Mouse (Mus musculus): Measurements from ENCODE around the gene Il10rb. TPM values are rescaled to one million over a fixed set of nuclear protein-coding genes. Genes with fewer than 3 reads are reported as not detected.

Gene Il10rb
- polyA plus RNA-seq, 1 experiment from 2014 or later: 52.3 TPM

GRCm38 (mm10) chr16:91378991-91379390 is 27.0 kb upstream of the Il10rb start:
- no peaks in the 10 kb centered on the region for H3K27me3 ChIP-seq (ENCODE audit: control insufficient read depth, insufficient read depth, low read length)
- peak overlapping the region; percentile 25; the same call in 1 of the 2 replicates for H3K9ac ChIP-seq (ENCODE audit: low read length)
- H3K9me3 ChIP-seq (replicated peaks; ENCODE audit: control insufficient read depth, low read length): no peaks in the 10 kb centered on the region
- H3K4me3 ChIP-seq (replicated peaks; ENCODE audit: low read length): no peak overlapping the region
- H3K4me1 ChIP-seq (ENCODE audit: control insufficient read depth, insufficient read depth, low read length): peaks cover 13% of the 10 kb centered on the region
- 28% methylated on average over 9 of the region's 9 CpGs for WGBS
- 0 out of 2 replicates have a peak, but pooled peaks cover 2% of the 10 kb centered on the region for H3K36me3 ChIP-seq (ENCODE audit: control insufficient read depth, insufficient read depth, low read length)
- 0 out of 2 replicates have a peak overlapping the region, but pooled peaks have one; percentile 11 for H3K4me2 ChIP-seq (ENCODE audit: low read depth, low read length)
- peak overlapping the region; percentile 62 for H3K27ac ChIP-seq (ENCODE audit: low read length)
- ATAC-seq (ENCODE audit: insufficient read depth, low FRiP score): peak; percentile 49; the same call in 1 of the 2 replicates

GRCm38 (mm10) chr16:91379412-91379811 is 26.6 kb upstream of the Il10rb start:
- H3K9ac ChIP-seq (ENCODE audit: low read length): peak overlapping the region; percentile 25; the same call in 1 of the 2 replicates
- H3K9me3 ChIP-seq (replicated peaks; ENCODE audit: control insufficient read depth, low read length): no peaks in the 10 kb centered on the region
- H3K27ac ChIP-seq (ENCODE audit: low read length): peak overlapping the region; percentile 62
- 0 out of 2 replicates have a peak, but pooled peaks have one; percentile 12 for ATAC-seq (ENCODE audit: insufficient read depth, low FRiP score)
- H3K4me3 ChIP-seq (replicated peaks; ENCODE audit: low read length): no peak overlapping the region
- H3K4me1 ChIP-seq (ENCODE audit: control insufficient read depth, insufficient read depth, low read length): peaks cover 13% of the 10 kb centered on the region
- H3K27me3 ChIP-seq (ENCODE audit: control insufficient read depth, insufficient read depth, low read length): no peaks in the 10 kb centered on the region
- H3K4me2 ChIP-seq (ENCODE audit: low read depth, low read length): no peak overlapping the region
- 45% methylated on average over 3 of the region's 3 CpGs for WGBS
- H3K36me3 ChIP-seq (ENCODE audit: control insufficient read depth, insufficient read depth, low read length): 0 out of 2 replicates have a peak, but pooled peaks cover 4% of the 10 kb centered on the region

GRCm38 (mm10) chr16:91380151-91380550 is 25.8 kb upstream of the Il10rb start:
- ATAC-seq (ENCODE audit: insufficient read depth, low FRiP score): no peak; the same call in 1 of the 2 replicates
- 67% methylated on average over 5 of the region's 5 CpGs for WGBS

GRCm38 (mm10) chr16:91381606-91382005 is 24.4 kb upstream of the Il10rb start:
- H3K27ac ChIP-seq (ENCODE audit: low read length): no peak overlapping the region
- H3K4me1 ChIP-seq (ENCODE audit: control insufficient read depth, insufficient read depth, low read length): peaks cover 13% of the 10 kb centered on the region
- no peak overlapping the region for H3K4me2 ChIP-seq (ENCODE audit: low read depth, low read length)
- 77% methylated on average over 4 of the region's 4 CpGs for WGBS
- H3K9me3 ChIP-seq (replicated peaks; ENCODE audit: control insufficient read depth, low read length): no peaks in the 10 kb centered on the region
- H3K4me3 ChIP-seq (replicated peaks; ENCODE audit: low read length): no peak overlapping the region
- peaks cover 7% of the 10 kb centered on the region; the same call in 1 of the 2 replicates for H3K36me3 ChIP-seq (ENCODE audit: control insufficient read depth, insufficient read depth, low read length)
- no peak overlapping the region for H3K9ac ChIP-seq (ENCODE audit: low read length)
- no peaks in the 10 kb centered on the region for H3K27me3 ChIP-seq (ENCODE audit: control insufficient read depth, insufficient read depth, low read length)
- ATAC-seq (ENCODE audit: insufficient read depth, low FRiP score): no peak

More at GRCm38 (mm10) chr16:91380151-91380550, 25.8 kb upstream of the Il10rb start:
- H3K9me3 ChIP-seq (replicated peaks; ENCODE audit: control insufficient read depth, low read length): no peaks in the 10 kb centered on the region
- no peak overlapping the region for H3K27ac ChIP-seq (ENCODE audit: low read length)
- peaks cover 13% of the 10 kb centered on the region for H3K4me1 ChIP-seq (ENCODE audit: control insufficient read depth, insufficient read depth, low read length)
- H3K4me2 ChIP-seq (ENCODE audit: low read depth, low read length): no peak overlapping the region
- 0 out of 2 replicates have a peak, but pooled peaks cover 4% of the 10 kb centered on the region for H3K36me3 ChIP-seq (ENCODE audit: control insufficient read depth, insufficient read depth, low read length)
- H3K9ac ChIP-seq (ENCODE audit: low read length): no peak overlapping the region
- H3K4me3 ChIP-seq (replicated peaks; ENCODE audit: low read length): no peak overlapping the region
- no peaks in the 10 kb centered on the region for H3K27me3 ChIP-seq (ENCODE audit: control insufficient read depth, insufficient read depth, low read length)

- Histone ChIP-seq H3K4me1 (ENCODE audit: control insufficient read depth, insufficient read depth, low read length) (peaks cover 13% of the 10 kb centered on the region), H3K9ac (ENCODE audit: low read length) (no peak overlapping the region), H3K27ac (ENCODE audit: low read length) (no peak overlapping the region), H3K9me3 (replicated peaks; ENCODE audit: control insufficient read depth, low read length) (no peaks in the 10 kb centered on the region), H3K4me2 (ENCODE audit: low read depth, low read length) (no peak overlapping the region), H3K27me3 (ENCODE audit: control insufficient read depth, insufficient read depth, low read length) (no peaks in the 10 kb centered on the region), H3K4me3 (replicated peaks; ENCODE audit: low read length) (no peak overlapping the region), H3K36me3 (ENCODE audit: control insufficient read depth, insufficient read depth, low read length) (peaks cover 7% of the 10 kb centered on the region; the same call in 1 of the 2 replicates)
- 85% methylated on average over 9 of the region's 9 CpGs for WGBS
- no peak for ATAC-seq (ENCODE audit: insufficient read depth, low FRiP score)
These were observed 23.6 kb upstream of the Il10rb start for GRCm38 (mm10) chr16:91382261-91382790.

GRCm38 (mm10) chr16:91384221-91384620 is 21.7 kb upstream of the Il10rb start:
- H3K9me3 ChIP-seq (replicated peaks; ENCODE audit: control insufficient read depth, low read length): no peaks in the 10 kb centered on the region
- peaks cover under 1% of the 10 kb centered on the region; the same call in 1 of the 2 replicates for H3K4me1 ChIP-seq (ENCODE audit: control insufficient read depth, insufficient read depth, low read length)
- 73% methylated on average over 4 of the region's 4 CpGs for WGBS
- H3K27me3 ChIP-seq (ENCODE audit: control insufficient read depth, insufficient read depth, low read length): no peaks in the 10 kb centered on the region
- no peak overlapping the region for H3K4me3 ChIP-seq (replicated peaks; ENCODE audit: low read length)
- no peak overlapping the region for H3K9ac ChIP-seq (ENCODE audit: low read length)
- peaks cover 11% of the 10 kb centered on the region for H3K36me3 ChIP-seq (ENCODE audit: control insufficient read depth, insufficient read depth, low read length)
- ATAC-seq (ENCODE audit: insufficient read depth, low FRiP score): no peak
- no peak overlapping the region for H3K27ac ChIP-seq (ENCODE audit: low read length)
- H3K4me2 ChIP-seq (ENCODE audit: low read depth, low read length): no peak overlapping the region

GRCm38 (mm10) chr16:91385621-91386020 is 20.3 kb upstream of the Il10rb start:
- peaks cover 12% of the 10 kb centered on the region for H3K36me3 ChIP-seq (ENCODE audit: control insufficient read depth, insufficient read depth, low read length)
- WGBS: 58% methylated on average over 10 of the region's 10 CpGs
- no peak overlapping the region for H3K4me3 ChIP-seq (replicated peaks; ENCODE audit: low read length)
- no peaks in the 10 kb centered on the region for H3K4me1 ChIP-seq (ENCODE audit: control insufficient read depth, insufficient read depth, low read length)
- no peaks in the 10 kb centered on the region for H3K9me3 ChIP-seq (replicated peaks; ENCODE audit: control insufficient read depth, low read length)
- no peak for ATAC-seq (ENCODE audit: insufficient read depth, low FRiP score)
- H3K9ac ChIP-seq (ENCODE audit: low read length): no peak overlapping the region
- no peak overlapping the region for H3K4me2 ChIP-seq (ENCODE audit: low read depth, low read length)
- no peak overlapping the region; the same call in 1 of the 2 replicates for H3K27ac ChIP-seq (ENCODE audit: low read length)
- no peaks in the 10 kb centered on the region for H3K27me3 ChIP-seq (ENCODE audit: control insufficient read depth, insufficient read depth, low read length)

GRCm38 (mm10) chr16:91386419-91387120 is 19.4 kb upstream of the Il10rb start:
- no peaks in the 10 kb centered on the region for H3K4me1 ChIP-seq (ENCODE audit: control insufficient read depth, insufficient read depth, low read length)
- no peak overlapping the region for H3K27ac ChIP-seq (ENCODE audit: low read length)
- WGBS: 88% methylated on average over 10 of the region's 10 CpGs
- no peaks in the 10 kb centered on the region for H3K9me3 ChIP-seq (replicated peaks; ENCODE audit: control insufficient read depth, low read length)
- H3K9ac ChIP-seq (ENCODE audit: low read length): no peak overlapping the region
- ATAC-seq (ENCODE audit: insufficient read depth, low FRiP score): no peak
- no peak overlapping the region for H3K4me3 ChIP-seq (replicated peaks; ENCODE audit: low read length)
- no peak overlapping the region for H3K4me2 ChIP-seq (ENCODE audit: low read depth, low read length)
- H3K36me3 ChIP-seq (ENCODE audit: control insufficient read depth, insufficient read depth, low read length): peaks cover 12% of the 10 kb centered on the region
- no peaks in the 10 kb centered on the region for H3K27me3 ChIP-seq (ENCODE audit: control insufficient read depth, insufficient read depth, low read length)

GRCm38 (mm10) chr16:91387121-91387486 is 18.9 kb upstream of the Il10rb start:
- Histone ChIP-seq H3K27me3 (ENCODE audit: control insufficient read depth, insufficient read depth, low read length) (no peaks in the 10 kb centered on the region), H3K4me2 (ENCODE audit: low read depth, low read length) (no peak overlapping the region), H3K9me3 (replicated peaks; ENCODE audit: control insufficient read depth, low read length) (no peaks in the 10 kb centered on the region), H3K9ac (ENCODE audit: low read length) (no peak overlapping the region), H3K27ac (ENCODE audit: low read length) (no peak overlapping the region), H3K4me1 (ENCODE audit: control insufficient read depth, insufficient read depth, low read length) (no peaks in the 10 kb centered on the region), H3K4me3 (replicated peaks; ENCODE audit: low read length) (no peak overlapping the region), H3K36me3 (ENCODE audit: control insufficient read depth, insufficient read depth, low read length) (peaks cover 12% of the 10 kb centered on the region)
- 77% methylated on average over 3 of the region's 3 CpGs for WGBS
- ATAC-seq (ENCODE audit: insufficient read depth, low FRiP score): no peak

Data from stomach, embryonic 16.5 days (tissue).